Mouse (Mus musculus): ENCODE measurements around the gene Nova2. TPM values are rescaled to one million over a fixed set of nuclear protein-coding genes. Genes with fewer than 3 reads are reported as not detected.

Nova2 gene
- polyA plus RNA-seq, 1 experiment from 2014 or later: 0.60 TPM

- H3K27ac ChIP-seq (replicated peaks): no peak overlapping the region
- peaks cover 68% of the 10 kb centered on the region for H3K36me3 ChIP-seq
- no peak overlapping the region for H3K4me2 ChIP-seq
- H3K9ac ChIP-seq: no peak overlapping the region
- no peaks in the 10 kb centered on the region for H3K9me3 ChIP-seq
- WGBS: 89% methylated on average over 2 of the region's 2 CpGs
- no peak for ATAC-seq (ENCODE audit: extremely low read depth, insufficient number of reproducible peaks, low FRiP score, low TSS enrichment)
- H3K4me1 ChIP-seq: no peaks in the 10 kb centered on the region
- no peak overlapping the region for H3K4me3 ChIP-seq
- H3K27me3 ChIP-seq (replicated peaks): no peaks in the 10 kb centered on the region
These were observed 25.2 kb upstream of the Nova2 start for GRCm38 (mm10) chr7:18900513-18900912.

- Histone ChIP-seq H3K27me3 (replicated peaks) (no peaks in the 10 kb centered on the region), H3K36me3 (peaks cover 68% of the 10 kb centered on the region), H3K4me1 (0 out of 2 replicates have a peak, but pooled peaks cover 2% of the 10 kb centered on the region), H3K9ac (no peak overlapping the region), H3K4me3 (no peak overlapping the region), H3K27ac (replicated peaks) (no peak overlapping the region), H3K9me3 (no peaks in the 10 kb centered on the region), H3K4me2 (no peak overlapping the region)
- ATAC-seq (ENCODE audit: extremely low read depth, insufficient number of reproducible peaks, low FRiP score, low TSS enrichment): no peak
- whole genome bisulfite sequencing: 55% methylated on average over 3 of the region's 3 CpGs
These were observed 23.2 kb upstream of the Nova2 start for GRCm38 (mm10) chr7:18902486-18902885.

GRCm38 (mm10) chr7:18904971-18905370, 20.7 kb upstream of the Nova2 start:
- H3K9me3 ChIP-seq: no peaks in the 10 kb centered on the region
- H3K4me1 ChIP-seq: peaks cover 22% of the 10 kb centered on the region
- no peak for ATAC-seq (ENCODE audit: extremely low read depth, insufficient number of reproducible peaks, low FRiP score, low TSS enrichment)
- H3K4me2 ChIP-seq: no peak overlapping the region
- no peak overlapping the region for H3K9ac ChIP-seq
- H3K36me3 ChIP-seq: peaks cover 44% of the 10 kb centered on the region
- no peaks in the 10 kb centered on the region for H3K27me3 ChIP-seq (replicated peaks)
- H3K27ac ChIP-seq (replicated peaks): no peak overlapping the region
- 69% methylated on average over 3 of the region's 3 CpGs for WGBS
- no peak overlapping the region for H3K4me3 ChIP-seq

GRCm38 (mm10) chr7:18909797-18910196, 15.9 kb upstream of the Nova2 start:
- H3K9ac ChIP-seq: peak overlapping the region; percentile 90
- H3K36me3 ChIP-seq: 0 out of 2 replicates have a peak, but pooled peaks cover 7% of the 10 kb centered on the region
- no peak overlapping the region for H3K27ac ChIP-seq (replicated peaks)
- no peak for ATAC-seq (ENCODE audit: extremely low read depth, insufficient number of reproducible peaks, low FRiP score, low TSS enrichment)
- peaks cover 28% of the 10 kb centered on the region for H3K4me1 ChIP-seq
- H3K27me3 ChIP-seq (replicated peaks): no peaks in the 10 kb centered on the region
- 6% methylated on average over 17 of the region's 17 CpGs for WGBS
- H3K9me3 ChIP-seq: no peaks in the 10 kb centered on the region
- H3K4me2 ChIP-seq: peak overlapping the region; percentile 84
- H3K4me3 ChIP-seq: peak overlapping the region; percentile 90

GRCm38 (mm10) chr7:18910241-18910831, 15.4 kb upstream of the Nova2 start, which contains the start of gene Ccdc61:
Ccdc61 (minus strand) TSS chr7:18910415.
- H3K4me3 ChIP-seq: peak within 1 kb of the TSS; percentile 90
- WGBS: under 1% methylated on average over 33 of the region's 33 CpGs
- ATAC-seq (ENCODE audit: extremely low read depth, insufficient number of reproducible peaks, low FRiP score, low TSS enrichment): peak; percentile 100
- no peak within 1 kb of the TSS for H3K27ac ChIP-seq (replicated peaks)
- H3K27me3 ChIP-seq (replicated peaks): no peaks in the 10 kb centered on the region
- H3K4me2 ChIP-seq: peak within 1 kb of the TSS; percentile 84
- peaks cover 28% of the 10 kb centered on the region for H3K4me1 ChIP-seq
- H3K36me3 ChIP-seq: 0 out of 2 replicates have a peak, but pooled peaks cover 7% of the 10 kb centered on the region
- H3K9ac ChIP-seq: peak within 1 kb of the TSS; percentile 90
- H3K9me3 ChIP-seq: no peaks in the 10 kb centered on the region

- Histone ChIP-seq H3K4me3 (no peak overlapping the region), H3K4me2 (no peak overlapping the region), H3K27me3 (replicated peaks) (peaks cover 18% of the 10 kb centered on the region; the same call in 1 of the 2 replicates), H3K27ac (replicated peaks) (no peak overlapping the region), H3K36me3 (no peaks in the 10 kb centered on the region), H3K9me3 (no peaks in the 10 kb centered on the region), H3K9ac (no peak overlapping the region), H3K4me1 (peaks cover 5% of the 10 kb centered on the region; the same call in 1 of the 2 replicates)
- ATAC-seq (ENCODE audit: extremely low read depth, insufficient number of reproducible peaks, low FRiP score, low TSS enrichment): no peak
- 62% methylated on average over 4 of the region's 4 CpGs for WGBS
These were observed 9.4 kb upstream of the Nova2 start for GRCm38 (mm10) chr7:18916254-18916653.

- ATAC-seq (ENCODE audit: extremely low read depth, insufficient number of reproducible peaks, low FRiP score, low TSS enrichment): no peak
- no peak overlapping the region for H3K9ac ChIP-seq
- H3K4me3 ChIP-seq: no peak overlapping the region
- H3K4me1 ChIP-seq: 0 out of 2 replicates have a peak, but pooled peaks cover 7% of the 10 kb centered on the region
- H3K27me3 ChIP-seq (replicated peaks): peaks cover 32% of the 10 kb centered on the region
- no peak overlapping the region for H3K4me2 ChIP-seq
- H3K36me3 ChIP-seq: no peaks in the 10 kb centered on the region
- no peak overlapping the region for H3K27ac ChIP-seq (replicated peaks)
- no peaks in the 10 kb centered on the region for H3K9me3 ChIP-seq
- 47% methylated on average over 3 of the region's 3 CpGs for WGBS
These were observed 7.8 kb upstream of the Nova2 start for GRCm38 (mm10) chr7:18917931-18918330.

- Histone ChIP-seq H3K9me3 (no peaks in the 10 kb centered on the region), H3K27ac (replicated peaks) (no peak overlapping the region), H3K9ac (no peak overlapping the region), H3K27me3 (replicated peaks) (peaks cover 60% of the 10 kb centered on the region), H3K4me3 (no peak overlapping the region), H3K4me2 (peak overlapping the region; percentile 13; the same call in 1 of the 2 replicates), H3K36me3 (no peaks in the 10 kb centered on the region), H3K4me1 (peaks cover 16% of the 10 kb centered on the region)
- no peak for ATAC-seq (ENCODE audit: extremely low read depth, insufficient number of reproducible peaks, low FRiP score, low TSS enrichment)
- WGBS: under 1% methylated on average over 12 of the region's 12 CpGs
These were observed 4.6 kb upstream of the Nova2 start for GRCm38 (mm10) chr7:18921069-18921468.

- Histone ChIP-seq H3K4me3 (no peak overlapping the region), H3K9ac (no peak overlapping the region), H3K4me2 (no peak overlapping the region), H3K27ac (replicated peaks) (no peak overlapping the region), H3K4me1 (peaks cover 19% of the 10 kb centered on the region), H3K36me3 (no peaks in the 10 kb centered on the region), H3K9me3 (no peaks in the 10 kb centered on the region), H3K27me3 (replicated peaks) (peaks cover 78% of the 10 kb centered on the region)
- WGBS: 48% methylated on average over 5 of the region's 5 CpGs
- ATAC-seq (ENCODE audit: extremely low read depth, insufficient number of reproducible peaks, low FRiP score, low TSS enrichment): no peak
These were observed 2.9 kb upstream of the Nova2 start for GRCm38 (mm10) chr7:18922807-18923206.

GRCm38 (mm10) chr7:18923267-18923666, 2.4 kb upstream of the Nova2 start:
- WGBS: 69% methylated on average over 11 of the region's 11 CpGs
- no peak for ATAC-seq (ENCODE audit: extremely low read depth, insufficient number of reproducible peaks, low FRiP score, low TSS enrichment)
- Histone ChIP-seq H3K9ac (no peak overlapping the region), H3K4me2 (no peak overlapping the region), H3K4me1 (peaks cover 19% of the 10 kb centered on the region), H3K27ac (replicated peaks) (no peak overlapping the region), H3K4me3 (no peak overlapping the region), H3K9me3 (no peaks in the 10 kb centered on the region), H3K27me3 (replicated peaks) (peaks cover 82% of the 10 kb centered on the region), H3K36me3 (no peaks in the 10 kb centered on the region)

GRCm38 (mm10) chr7:18923711-18924191, 1.9 kb upstream of the Nova2 start:
- H3K4me2 ChIP-seq: no peak overlapping the region
- no peak overlapping the region for H3K4me3 ChIP-seq
- no peaks in the 10 kb centered on the region for H3K9me3 ChIP-seq
- H3K27ac ChIP-seq (replicated peaks): no peak overlapping the region
- no peak overlapping the region for H3K9ac ChIP-seq
- peaks cover 19% of the 10 kb centered on the region for H3K4me1 ChIP-seq
- ATAC-seq (ENCODE audit: extremely low read depth, insufficient number of reproducible peaks, low FRiP score, low TSS enrichment): no peak
- H3K36me3 ChIP-seq: no peaks in the 10 kb centered on the region
- 33% methylated on average over 4 of the region's 4 CpGs for WGBS
- H3K27me3 ChIP-seq (replicated peaks): peaks cover 83% of the 10 kb centered on the region

- 8% methylated on average over 8 of the region's 8 CpGs for WGBS
- H3K27me3 ChIP-seq (replicated peaks): peaks cover 84% of the 10 kb centered on the region
- H3K4me2 ChIP-seq: no peak overlapping the region
- no peak for ATAC-seq (ENCODE audit: extremely low read depth, insufficient number of reproducible peaks, low FRiP score, low TSS enrichment)
- no peaks in the 10 kb centered on the region for H3K9me3 ChIP-seq
- no peak overlapping the region for H3K4me3 ChIP-seq
- H3K36me3 ChIP-seq: no peaks in the 10 kb centered on the region
- peaks cover 19% of the 10 kb centered on the region for H3K4me1 ChIP-seq
- no peak overlapping the region for H3K27ac ChIP-seq (replicated peaks)
- H3K9ac ChIP-seq: no peak overlapping the region
These were observed 1.4 kb upstream of the Nova2 start for GRCm38 (mm10) chr7:18924321-18924720.

Measured in heart, embryonic 13.5 days (tissue).